In genomic region chr19:8859018-8859417, GRCm38 (mm10) we compare ENCODE assay signal across 12 mouse cellular contexts. TPM values are rescaled to one million over a fixed set of nuclear protein-coding genes. Genes with fewer than 3 reads are reported as not detected.
DNase-seq lines count a peak whose midpoint lies in the region; ATAC-seq and TF ChIP-seq lines count a peak whose summit lies in the region.
"Had no signal": no experiment of that assay in that cellular context is flagged by ENCODE, and none has a peak within 500 bp of the region (broad histone marks: within the 10 kb centered on the region; RNA-seq: fewer than 3 reads in every experiment).

No protein-coding gene starts in this region.

- H3K36me3 ChIP-seq in forebrain, postnatal 0 days (ENCODE audit: insufficient read depth): no peaks in the 10 kb centered on the region
- no peaks in the 10 kb centered on the region for H3K36me3 ChIP-seq in forebrain, embryonic 11.5 days (ENCODE audit: control insufficient read depth, insufficient read depth, low read length)
- no peaks in the 10 kb centered on the region for H3K36me3 ChIP-seq in midbrain, embryonic 14.5 days (ENCODE audit: control insufficient read depth, insufficient read depth, low read length)
- no peaks in the 10 kb centered on the region for H3K36me3 ChIP-seq in midbrain, embryonic 11.5 days (ENCODE audit: control insufficient read depth, insufficient read depth, low read length)
- no peaks in the 10 kb centered on the region for H3K36me3 ChIP-seq in liver, postnatal 0 days (replicated peaks; ENCODE audit: insufficient read depth, low read length)
- H3K36me3 ChIP-seq: forebrain, embryonic 12.5 days; limb, embryonic 10.5 days had no signal

- no peak overlapping the region for H3K4me3 ChIP-seq in forebrain, postnatal 0 days (ENCODE audit: low read depth, low read length)
- no peak overlapping the region for H3K4me3 ChIP-seq in forebrain, embryonic 11.5 days (ENCODE audit: low read depth, low read length)
- H3K4me3 ChIP-seq in midbrain, embryonic 14.5 days (replicated peaks; ENCODE audit: low read depth, low read length): no peak overlapping the region
- H3K4me3 ChIP-seq in midbrain, embryonic 11.5 days (ENCODE audit: low read depth, low read length): no peak overlapping the region
- no peak overlapping the region for H3K4me3 ChIP-seq in liver, postnatal 0 days (ENCODE audit: low read depth, low read length)
- H3K4me3 ChIP-seq: forebrain, embryonic 12.5 days; limb, embryonic 10.5 days had no signal

- H3K4me1 ChIP-seq in forebrain, postnatal 0 days (ENCODE audit: insufficient read depth): no peaks in the 10 kb centered on the region
- H3K4me1 ChIP-seq in forebrain, embryonic 11.5 days (replicated peaks; ENCODE audit: control insufficient read depth, insufficient read depth, low read length): no peaks in the 10 kb centered on the region
- H3K4me1 ChIP-seq in midbrain, embryonic 14.5 days (ENCODE audit: control insufficient read depth, insufficient read depth, low read length): no peaks in the 10 kb centered on the region
- H3K4me1 ChIP-seq in midbrain, embryonic 11.5 days (ENCODE audit: control insufficient read depth, insufficient read depth, low read length): no peaks in the 10 kb centered on the region
- H3K4me1 ChIP-seq in liver, postnatal 0 days (ENCODE audit: insufficient read depth): no peaks in the 10 kb centered on the region
- H3K4me1 ChIP-seq: forebrain, embryonic 12.5 days; limb, embryonic 10.5 days had no signal

- no peaks in the 10 kb centered on the region for H3K27me3 ChIP-seq in forebrain, postnatal 0 days (ENCODE audit: insufficient read depth, low read length)
- H3K27me3 ChIP-seq in forebrain, embryonic 11.5 days (ENCODE audit: control insufficient read depth, insufficient read depth, low read length): no peaks in the 10 kb centered on the region
- H3K27me3 ChIP-seq in midbrain, embryonic 14.5 days (ENCODE audit: control insufficient read depth, insufficient read depth, low read length): no peaks in the 10 kb centered on the region
- no peaks in the 10 kb centered on the region for H3K27me3 ChIP-seq in midbrain, embryonic 11.5 days (ENCODE audit: control insufficient read depth, insufficient read depth, low read length)
- H3K27me3 ChIP-seq in liver, postnatal 0 days (ENCODE audit: insufficient read depth, low read length): no peaks in the 10 kb centered on the region
- H3K27me3 ChIP-seq: forebrain, embryonic 12.5 days had no signal

- 24% methylated on average over 1 of the region's 1 CpGs for WGBS in forebrain, postnatal 0 days
- WGBS in forebrain, embryonic 11.5 days: 31% methylated on average over 1 of the region's 1 CpGs
- 12% methylated on average over 1 of the region's 1 CpGs for whole genome bisulfite sequencing in midbrain, embryonic 14.5 days
- 16% methylated on average over 1 of the region's 1 CpGs for WGBS in midbrain, embryonic 11.5 days
- WGBS in liver, postnatal 0 days (ENCODE audit: insufficient replicate concordance): 19% methylated on average over 1 of the region's 1 CpGs

- no peak overlapping the region for H3K27ac ChIP-seq in forebrain, postnatal 0 days (ENCODE audit: low read depth, low read length)
- no peak overlapping the region for H3K27ac ChIP-seq in forebrain, embryonic 11.5 days (ENCODE audit: low read depth, low read length)
- H3K27ac ChIP-seq in midbrain, embryonic 14.5 days (replicated peaks; ENCODE audit: low read depth, low read length): no peak overlapping the region
- H3K27ac ChIP-seq in midbrain, embryonic 11.5 days (ENCODE audit: low read depth, low read length): no peak overlapping the region
- H3K27ac ChIP-seq in liver, postnatal 0 days (ENCODE audit: low read depth): no peak overlapping the region
- H3K27ac ChIP-seq: forebrain, embryonic 12.5 days; limb, embryonic 10.5 days had no signal

- H3K4me2 ChIP-seq in forebrain, postnatal 0 days (ENCODE audit: low read depth): no peak overlapping the region
- no peak overlapping the region for H3K4me2 ChIP-seq in forebrain, embryonic 11.5 days (ENCODE audit: low read depth, low read length, severe bottlenecking)
- H3K4me2 ChIP-seq in midbrain, embryonic 14.5 days (ENCODE audit: low read length): no peak overlapping the region
- no peak overlapping the region for H3K4me2 ChIP-seq in midbrain, embryonic 11.5 days
- no peak overlapping the region for H3K4me2 ChIP-seq in liver, postnatal 0 days (ENCODE audit: low read depth, low read length)
- H3K4me2 ChIP-seq: forebrain, embryonic 12.5 days had no signal

- peak; percentile 56 for TF ChIP-seq CTCF in forebrain, postnatal 0 days (IDR thresholded peaks at IDR 0.05; ENCODE audit: low read depth)
- TF ChIP-seq CTCF in liver, postnatal 0 days (IDR thresholded peaks at IDR 0.05; ENCODE audit: low read depth): peak; percentile 76

- no peak overlapping the region for H3K9ac ChIP-seq in forebrain, postnatal 0 days
- no peak overlapping the region for H3K9ac ChIP-seq in forebrain, embryonic 11.5 days (ENCODE audit: low read length)
- no peak overlapping the region for H3K9ac ChIP-seq in midbrain, embryonic 14.5 days (replicated peaks; ENCODE audit: low read length)
- no peak overlapping the region for H3K9ac ChIP-seq in midbrain, embryonic 11.5 days (ENCODE audit: low read length)
- H3K9ac ChIP-seq in liver, postnatal 0 days (replicated peaks): no peak overlapping the region
- H3K9ac ChIP-seq: forebrain, embryonic 12.5 days had no signal

- H3K9me3 ChIP-seq in forebrain, postnatal 0 days (ENCODE audit: low read length): no peaks in the 10 kb centered on the region
- H3K9me3 ChIP-seq in forebrain, embryonic 11.5 days (ENCODE audit: control insufficient read depth, low read length): no peaks in the 10 kb centered on the region
- no peaks in the 10 kb centered on the region for H3K9me3 ChIP-seq in midbrain, embryonic 14.5 days (ENCODE audit: control insufficient read depth, low read length)
- no peaks in the 10 kb centered on the region for H3K9me3 ChIP-seq in midbrain, embryonic 11.5 days (ENCODE audit: control insufficient read depth, low read length)
- no peaks in the 10 kb centered on the region for H3K9me3 ChIP-seq in liver, postnatal 0 days (ENCODE audit: low read length)
- H3K9me3 ChIP-seq: forebrain, embryonic 12.5 days; limb, embryonic 10.5 days had no signal

- no peak for TF ChIP-seq EP300 in liver, postnatal 0 days (IDR thresholded peaks at IDR 0.05; ENCODE audit: low read depth)

- DNase-seq in forebrain, postnatal 0 days: no peak
- DNase-seq in forebrain, embryonic 11.5 days (ENCODE audit: low spot score): no peak
- DNase-seq in midbrain, embryonic 14.5 days: peak; percentile 62
- no peak for DNase-seq in midbrain, embryonic 11.5 days (ENCODE audit: low spot score, missing footprints)
- DNase-seq in liver, postnatal 0 days: no peak
- peak; percentile 64 for DNase-seq in thymus, postnatal 25 days
- DNase-seq in testis, postnatal 10 days (ENCODE audit: low spot score): no peak
- no peak for DNase-seq in cerebellum, adult 8-10 months
- DNase-seq: cerebellum, adult 11-12 months had no signal

- ATAC-seq in forebrain, postnatal 0 days: no peak
- ATAC-seq in forebrain, embryonic 11.5 days (replicated peaks; ENCODE audit: low FRiP score): no peak
- no peak for ATAC-seq in midbrain, embryonic 14.5 days (ENCODE audit: low FRiP score, low TSS enrichment)
- ATAC-seq in midbrain, embryonic 11.5 days (ENCODE audit: low FRiP score): no peak
- no peak for ATAC-seq in liver, postnatal 0 days

RNA-seq across cellular contexts. Expression of gene Lrrn4cl, which starts 8.4 kb away (rescaled TPM):
- 1.5 and 2.6 TPM in 2 replicates for total RNA-seq in forebrain, postnatal 0 days (2014; rRNA removed)
- polyA plus RNA-seq in forebrain, postnatal 0 days (2015; fragmentation: Nextera tagmentation; extraction: Ambion mirVana): 0.58 and 0.88 TPM in 2 replicates
- 0.13 and 0.35 TPM in 2 replicates for polyA plus RNA-seq in forebrain, embryonic 11.5 days (2014; fragmentation: Nextera tagmentation; extraction: Ambion mirVana)
- 0.28 and 0.62 TPM in 2 replicates for polyA plus RNA-seq in midbrain, embryonic 14.5 days (2014; fragmentation: Nextera tagmentation; extraction: Ambion mirVana)
- 0.18 and 0.30 TPM in 2 replicates for polyA plus RNA-seq in midbrain, embryonic 11.5 days (2014; fragmentation: Nextera tagmentation; extraction: Ambion mirVana)
- 0.24 and 0.26 TPM in 2 replicates for polyA plus RNA-seq in liver, postnatal 0 days (2015; fragmentation: Nextera tagmentation; extraction: Ambion mirVana)
- total RNA-seq: hematopoietic stem cell, adult 5-6 weeks had no signal

RNA-seq across cellular contexts. Expression of gene Ubxn1, which starts 12.3 kb away (rescaled TPM):
- total RNA-seq in forebrain, postnatal 0 days (2014; rRNA removed): 108 and 126 TPM in 2 replicates
- polyA plus RNA-seq in forebrain, postnatal 0 days (2015; fragmentation: Nextera tagmentation; extraction: Ambion mirVana): 168 and 185 TPM in 2 replicates
- polyA plus RNA-seq in forebrain, embryonic 11.5 days (2014; fragmentation: Nextera tagmentation; extraction: Ambion mirVana): 178 and 181 TPM in 2 replicates
- 139 and 154 TPM in 2 replicates for polyA plus RNA-seq in midbrain, embryonic 14.5 days (2014; fragmentation: Nextera tagmentation; extraction: Ambion mirVana)
- polyA plus RNA-seq in midbrain, embryonic 11.5 days (2014; fragmentation: Nextera tagmentation; extraction: Ambion mirVana): 169 and 183 TPM in 2 replicates
- polyA plus RNA-seq in liver, postnatal 0 days (2015; fragmentation: Nextera tagmentation; extraction: Ambion mirVana): 147 TPM in 2 replicates

RNA-seq across cellular contexts. Expression of gene Gng3, which starts 20.0 kb away (rescaled TPM):
- 68.0 and 78.5 TPM in 2 replicates for total RNA-seq in forebrain, postnatal 0 days (2014; rRNA removed)
- polyA plus RNA-seq in forebrain, postnatal 0 days (2015; fragmentation: Nextera tagmentation; extraction: Ambion mirVana): 594 and 622 TPM in 2 replicates
- polyA plus RNA-seq in forebrain, embryonic 11.5 days (2014; fragmentation: Nextera tagmentation; extraction: Ambion mirVana): 83.4 and 92.6 TPM in 2 replicates
- 466 and 598 TPM in 2 replicates for polyA plus RNA-seq in midbrain, embryonic 14.5 days (2014; fragmentation: Nextera tagmentation; extraction: Ambion mirVana)
- 128 and 133 TPM in 2 replicates for polyA plus RNA-seq in midbrain, embryonic 11.5 days (2014; fragmentation: Nextera tagmentation; extraction: Ambion mirVana)
- 0.08 and 0.23 TPM in 2 replicates for polyA plus RNA-seq in liver, postnatal 0 days (2015; fragmentation: Nextera tagmentation; extraction: Ambion mirVana)
- total RNA-seq: hematopoietic stem cell, adult 5-6 weeks had no signal

RNA-seq across cellular contexts. Expression of gene Uqcc3, which starts 21.7 kb away (rescaled TPM):
- total RNA-seq in forebrain, postnatal 0 days (2014; rRNA removed): 14.2 and 36.1 TPM in 2 replicates
- polyA plus RNA-seq in forebrain, postnatal 0 days (2015; fragmentation: Nextera tagmentation; extraction: Ambion mirVana): 59.1 TPM in 2 replicates
- 50.1 and 52.9 TPM in 2 replicates for polyA plus RNA-seq in forebrain, embryonic 11.5 days (2014; fragmentation: Nextera tagmentation; extraction: Ambion mirVana)
- polyA plus RNA-seq in midbrain, embryonic 14.5 days (2014; fragmentation: Nextera tagmentation; extraction: Ambion mirVana): 61.3 and 62.6 TPM in 2 replicates
- polyA plus RNA-seq in midbrain, embryonic 11.5 days (2014; fragmentation: Nextera tagmentation; extraction: Ambion mirVana): 54.6 and 59.1 TPM in 2 replicates
- polyA plus RNA-seq in liver, postnatal 0 days (2015; fragmentation: Nextera tagmentation; extraction: Ambion mirVana): 48.6 and 52.6 TPM in 2 replicates

RNA-seq across cellular contexts. Expression of gene Bscl2, which starts 21.8 kb away (rescaled TPM):
- 81.5 and 91.5 TPM in 2 replicates for total RNA-seq in forebrain, postnatal 0 days (2014; rRNA removed)
- 78.9 and 88.9 TPM in 2 replicates for polyA plus RNA-seq in forebrain, postnatal 0 days (2015; fragmentation: Nextera tagmentation; extraction: Ambion mirVana)
- polyA plus RNA-seq in forebrain, embryonic 11.5 days (2014; fragmentation: Nextera tagmentation; extraction: Ambion mirVana): 55.0 and 56.3 TPM in 2 replicates
- polyA plus RNA-seq in midbrain, embryonic 14.5 days (2014; fragmentation: Nextera tagmentation; extraction: Ambion mirVana): 78.2 and 98.7 TPM in 2 replicates
- polyA plus RNA-seq in midbrain, embryonic 11.5 days (2014; fragmentation: Nextera tagmentation; extraction: Ambion mirVana): 50.6 and 52.7 TPM in 2 replicates
- 30.5 and 32.7 TPM in 2 replicates for polyA plus RNA-seq in liver, postnatal 0 days (2015; fragmentation: Nextera tagmentation; extraction: Ambion mirVana)

Comparison
In these comparisons a context has a peak if more than half of its experiments do, and no peak if none do; other contexts are left out.
1. DNase-seq: peak in midbrain, embryonic 14.5 days (single experiment) and thymus, postnatal 25 days (single experiment); none in forebrain, postnatal 0 days (single experiment), forebrain, embryonic 11.5 days (single experiment), midbrain, embryonic 11.5 days (single experiment), liver, postnatal 0 days (single experiment), testis, postnatal 10 days (single experiment) and cerebellum, adult 8-10 months (single experiment).
2. RNA of gene Gng3, which starts 20.0 kb away (polyA plus RNA-seq): 594 to 622 TPM in forebrain, postnatal 0 days, 466 to 598 TPM in midbrain, embryonic 14.5 days, 128 to 133 TPM in midbrain, embryonic 11.5 days and 83.4 to 92.6 TPM in forebrain, embryonic 11.5 days; 0.08 to 0.23 TPM in liver, postnatal 0 days; every median in the first group is over 10 times any median in the second.